Mouse (Mus musculus) MEL-GATA-1-ER (cell line): ENCODE results near the gene Zfp691.

Experiments used
- DNase-seq: peaks from one replicate; pipeline ENCODE4 v3.0.0-alpha.2; 2012; ENCODE audit warnings: low read depth; ENCODE audit errors: extremely low read depth

Zfp691 gene

GRCm38 (mm10) chr4:119173851-119174453 lies at the start of gene Zfp691:
TSS of gene Zfp691 (minus strand) at chr4:119174195.
- peak; percentile 97 for DNase-seq

GRCm38 (mm10) chr4:119223696-119224095 lies 49.7 kb upstream of the Zfp691 start:
- peak; percentile 39 for DNase-seq

GRCm38 (mm10) chr4:119218169-119218568 lies 44.2 kb upstream of the Zfp691 start, which contains the start of gene Tmem269:
TSS of gene Tmem269 (minus strand) at chr4:119218217.
- no peak for DNase-seq

GRCm38 (mm10) chr4:119216667-119217066 lies 42.7 kb upstream of the Zfp691 start:
- DNase-seq: no peak

GRCm38 (mm10) chr4:119204672-119205071 lies 30.7 kb upstream of the Zfp691 start:
- peak; percentile 60 for DNase-seq

GRCm38 (mm10) chr4:119198105-119198504 lies 24.1 kb upstream of the Zfp691 start:
- DNase-seq: no peak

- no peak for DNase-seq
Measured at GRCm38 (mm10) chr4:119195582-119196320, 21.8 kb upstream of the Zfp691 start.

GRCm38 (mm10) chr4:119194909-119195581 lies 21.1 kb upstream of the Zfp691 start, which contains the start of gene Svbp:
TSS of gene Svbp (plus strand) at chr4:119195306.
- no peak for DNase-seq

GRCm38 (mm10) chr4:119192757-119193156 lies 18.8 kb upstream of the Zfp691 start:
- no peak for DNase-seq

GRCm38 (mm10) chr4:119191273-119191672 lies 17.3 kb upstream of the Zfp691 start:
- no peak for DNase-seq

GRCm38 (mm10) chr4:119190618-119191017 lies 16.6 kb upstream of the Zfp691 start:
- peak; percentile 83 for DNase-seq

- peak; percentile 87 for DNase-seq
Measured at GRCm38 (mm10) chr4:119189864-119190263, 15.9 kb upstream of the Zfp691 start, which contains the start of gene Ermap. TSS of gene Ermap (minus strand) at chr4:119190011.

- no peak for DNase-seq
Measured at GRCm38 (mm10) chr4:119189392-119189791, 15.4 kb upstream of the Zfp691 start.

- peak; percentile 87 for DNase-seq
Measured at GRCm38 (mm10) chr4:119188060-119188785, 14.2 kb upstream of the Zfp691 start.

GRCm38 (mm10) chr4:119185771-119186170 lies 11.8 kb upstream of the Zfp691 start:
- no peak for DNase-seq

- no peak for DNase-seq
Measured at GRCm38 (mm10) chr4:119183525-119183924, 9.5 kb upstream of the Zfp691 start.

- DNase-seq: no peak
Measured at GRCm38 (mm10) chr4:119181456-119181855, 7.5 kb upstream of the Zfp691 start.

GRCm38 (mm10) chr4:119180133-119180707 lies 6.2 kb upstream of the Zfp691 start:
- peak; percentile 49 for DNase-seq

GRCm38 (mm10) chr4:119178331-119178730 lies 4.3 kb upstream of the Zfp691 start:
- DNase-seq: no peak

GRCm38 (mm10) chr4:119177702-119178101 lies 3.7 kb upstream of the Zfp691 start:
- no peak for DNase-seq
